Mouse (Mus musculus): Measurements from ENCODE around the gene Camk2g.
A peak's percentile ranks its signal among the peaks of the same experiment; 100 is the strongest.

The Camk2g gene

DNA sequence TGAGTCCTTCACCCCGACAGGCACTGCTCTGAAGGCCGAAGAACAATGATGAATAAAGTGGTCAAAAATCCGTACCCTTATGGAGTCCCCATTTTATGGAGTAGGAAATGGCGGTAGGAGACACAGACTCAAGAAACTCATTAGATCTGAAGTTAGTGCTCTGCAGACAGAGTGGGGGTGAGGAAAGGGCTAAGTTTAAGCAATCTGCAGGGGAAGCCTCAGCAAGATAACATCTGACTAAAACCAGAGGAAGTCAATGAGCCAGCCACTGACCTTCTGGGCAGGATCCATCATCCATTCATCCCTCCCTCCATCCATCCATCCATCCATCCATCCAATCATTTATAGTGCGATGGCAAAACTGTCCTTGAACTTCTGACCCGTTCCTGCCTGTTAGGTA lies 10.4 kb downstream of the Camk2g start:
- DNase-seq (ENCODE audit: low read depth, low spot score): no peak
- H3K36me3 ChIP-seq (ENCODE audit: control insufficient read depth, insufficient read depth, low read length, poor library complexity, severe bottlenecking): no peaks in the 10 kb centered on the region
- H3K27me3 ChIP-seq (ENCODE audit: control insufficient read depth, insufficient read depth, low read length, poor library complexity, severe bottlenecking): no peaks in the 10 kb centered on the region

DNA sequence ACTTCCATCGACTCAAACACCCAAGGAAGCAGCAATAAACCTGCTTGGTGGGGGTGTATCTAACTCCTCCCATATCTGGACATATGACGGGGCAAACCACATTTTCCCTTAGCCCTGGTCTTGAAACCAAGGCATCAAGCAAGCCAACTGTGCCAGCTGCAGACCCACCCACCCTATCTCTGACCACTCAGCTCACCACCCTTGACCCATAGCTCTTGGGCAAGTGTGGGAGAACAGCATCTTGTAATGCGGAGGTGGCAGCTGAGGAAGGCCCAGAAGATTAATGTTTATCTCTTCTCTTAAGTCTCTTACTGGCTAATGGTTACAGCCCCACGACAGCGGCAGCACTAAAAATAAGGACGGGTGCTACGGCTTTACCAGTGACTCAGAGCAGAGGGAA lies 11.0 kb downstream of the Camk2g start:
- DNase-seq (ENCODE audit: low read depth, low spot score): no peak
- no peaks in the 10 kb centered on the region for H3K36me3 ChIP-seq (ENCODE audit: control insufficient read depth, insufficient read depth, low read length, poor library complexity, severe bottlenecking)
- H3K27me3 ChIP-seq (ENCODE audit: control insufficient read depth, insufficient read depth, low read length, poor library complexity, severe bottlenecking): no peaks in the 10 kb centered on the region

DNA sequence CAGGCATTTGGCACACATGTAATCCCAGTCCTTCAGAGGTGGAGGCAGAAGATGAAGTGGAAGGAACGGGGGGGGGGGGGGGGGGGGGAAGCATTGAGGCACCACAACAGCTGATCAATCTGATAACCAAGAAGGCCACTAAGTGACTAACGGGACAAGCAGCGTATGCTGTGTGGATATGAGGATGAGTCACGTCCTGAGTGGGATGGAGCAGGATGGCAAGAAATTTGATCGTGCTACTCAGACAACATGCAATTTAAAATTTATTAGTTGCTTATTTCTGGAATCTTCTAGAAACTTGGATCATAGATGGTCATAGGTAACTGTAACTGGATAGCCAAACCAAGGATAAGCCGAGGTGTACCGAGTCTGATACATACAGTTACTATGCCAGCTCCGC lies 13.7 kb downstream of the Camk2g start:
- Histone ChIP-seq H3K27me3 (ENCODE audit: control insufficient read depth, insufficient read depth, low read length, poor library complexity, severe bottlenecking) (no peaks in the 10 kb centered on the region), H3K36me3 (ENCODE audit: control insufficient read depth, insufficient read depth, low read length, poor library complexity, severe bottlenecking) (no peaks in the 10 kb centered on the region)
- DNase-seq (ENCODE audit: low read depth, low spot score): no peak

DNA sequence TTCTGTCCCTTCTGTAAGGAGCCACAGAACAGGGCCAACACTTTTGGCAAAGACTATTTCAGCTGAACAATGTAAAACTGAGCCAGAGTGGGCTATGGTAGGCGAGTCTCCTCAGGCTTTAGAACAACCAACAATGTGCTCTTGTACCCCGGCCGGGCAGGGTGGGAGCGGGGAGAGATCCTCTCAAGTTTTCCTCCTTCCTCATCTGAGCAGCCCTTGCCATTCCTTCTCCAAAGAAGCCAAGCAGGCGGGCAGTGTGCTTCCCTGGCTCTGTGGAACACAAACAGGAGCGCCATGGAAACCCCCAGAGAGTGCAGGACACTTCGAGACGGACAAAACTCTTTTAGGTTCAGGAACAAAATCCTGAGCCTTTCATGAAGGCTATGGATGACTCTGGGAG lies 15.4 kb downstream of the Camk2g start:
- DNase-seq (ENCODE audit: low read depth, low spot score): no peak
- Histone ChIP-seq H3K27me3 (ENCODE audit: control insufficient read depth, insufficient read depth, low read length, poor library complexity, severe bottlenecking) (no peaks in the 10 kb centered on the region), H3K36me3 (ENCODE audit: control insufficient read depth, insufficient read depth, low read length, poor library complexity, severe bottlenecking) (no peaks in the 10 kb centered on the region)

DNA sequence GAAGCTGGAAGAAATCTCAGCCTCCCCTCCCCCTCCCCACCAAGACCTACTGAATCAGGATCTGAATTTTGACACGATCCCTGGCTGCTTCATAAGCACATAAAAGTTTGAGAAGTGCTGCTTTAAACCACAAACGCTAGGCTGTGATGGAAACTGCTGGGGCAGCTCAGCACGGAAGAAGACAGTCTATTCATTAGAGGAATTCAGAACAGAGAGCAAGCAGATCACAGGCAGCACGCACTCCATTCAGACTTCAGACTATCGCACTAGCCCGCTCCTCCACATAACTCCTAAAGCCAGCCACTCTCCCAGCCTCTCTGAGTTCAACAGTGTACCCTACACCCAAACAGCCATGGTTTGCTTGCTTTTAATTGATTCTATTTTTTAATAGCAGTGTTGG lies 18.2 kb downstream of the Camk2g start:
- H3K27me3 ChIP-seq (ENCODE audit: control insufficient read depth, insufficient read depth, low read length, poor library complexity, severe bottlenecking): no peaks in the 10 kb centered on the region
- no peaks in the 10 kb centered on the region for H3K36me3 ChIP-seq (ENCODE audit: control insufficient read depth, insufficient read depth, low read length, poor library complexity, severe bottlenecking)
- DNase-seq (ENCODE audit: low read depth, low spot score): no peak

DNA sequence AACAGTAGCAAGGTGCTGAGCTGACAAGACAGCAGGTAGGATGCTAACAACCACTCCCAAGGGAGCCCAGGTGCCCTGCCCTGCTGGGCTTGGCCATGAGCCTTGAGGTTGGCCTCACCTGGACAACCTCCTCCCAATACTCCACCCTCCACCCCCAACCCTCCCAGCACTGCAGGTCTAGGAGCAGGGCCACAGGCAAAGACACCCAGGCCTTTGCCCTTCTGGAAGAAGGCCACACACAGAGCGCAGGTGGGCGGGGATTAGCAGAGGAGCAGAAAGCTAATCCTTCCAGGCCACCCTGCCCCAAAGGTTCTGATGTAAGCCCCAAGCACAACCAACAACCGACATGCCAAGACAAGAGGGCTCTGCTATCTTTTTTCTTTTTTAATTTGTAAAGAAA lies 20.5 kb downstream of the Camk2g start:
- no peak for DNase-seq (ENCODE audit: low read depth, low spot score)
- H3K36me3 ChIP-seq (ENCODE audit: control insufficient read depth, insufficient read depth, low read length, poor library complexity, severe bottlenecking): no peaks in the 10 kb centered on the region
- H3K27me3 ChIP-seq (ENCODE audit: control insufficient read depth, insufficient read depth, low read length, poor library complexity, severe bottlenecking): no peaks in the 10 kb centered on the region

DNA sequence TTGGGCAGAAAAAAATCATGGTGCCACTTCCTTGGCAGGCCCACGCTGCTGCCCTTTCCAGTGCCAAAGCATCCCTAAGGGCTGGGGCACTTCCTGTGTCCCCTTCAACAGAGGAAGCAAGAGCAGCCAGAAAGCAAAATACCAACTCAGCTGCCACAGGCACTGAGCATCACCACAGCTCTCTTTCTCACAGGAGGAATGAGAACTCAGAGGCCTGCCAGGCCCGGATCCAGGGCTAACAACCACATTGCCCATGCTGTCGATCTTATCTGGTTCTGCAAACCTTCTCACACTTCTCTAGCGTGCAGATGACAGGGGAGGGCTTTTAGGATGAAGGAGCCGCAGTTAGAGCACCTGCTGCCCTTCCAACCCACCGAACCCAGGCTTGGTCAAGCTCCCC lies 21.1 kb downstream of the Camk2g start:
- Histone ChIP-seq H3K27me3 (ENCODE audit: control insufficient read depth, insufficient read depth, low read length, poor library complexity, severe bottlenecking) (no peaks in the 10 kb centered on the region), H3K36me3 (ENCODE audit: control insufficient read depth, insufficient read depth, low read length, poor library complexity, severe bottlenecking) (no peaks in the 10 kb centered on the region)
- no peak for DNase-seq (ENCODE audit: low read depth, low spot score)

DNA sequence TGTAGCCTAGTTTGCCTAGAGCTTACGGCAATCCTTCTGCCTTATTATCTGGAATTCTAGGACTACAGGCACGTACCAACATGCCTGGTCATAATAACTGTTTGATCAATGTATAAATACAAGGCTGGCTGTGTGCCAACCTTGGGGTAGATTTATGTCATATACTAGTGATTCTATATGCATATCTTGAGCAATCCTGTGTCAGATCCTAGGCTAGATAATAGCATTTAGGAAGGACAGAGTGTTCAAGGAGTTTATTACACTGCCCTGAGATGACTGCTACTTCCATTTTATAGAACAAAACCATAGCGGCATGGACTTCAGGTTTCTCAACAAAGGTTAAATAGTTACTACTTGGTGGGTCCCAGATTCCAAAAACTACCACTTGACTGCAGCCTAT lies 21.9 kb downstream of the Camk2g start:
- H3K27me3 ChIP-seq (ENCODE audit: control insufficient read depth, insufficient read depth, low read length, poor library complexity, severe bottlenecking): no peaks in the 10 kb centered on the region
- DNase-seq (ENCODE audit: low read depth, low spot score): no peak
- no peaks in the 10 kb centered on the region for H3K36me3 ChIP-seq (ENCODE audit: control insufficient read depth, insufficient read depth, low read length, poor library complexity, severe bottlenecking)

DNA sequence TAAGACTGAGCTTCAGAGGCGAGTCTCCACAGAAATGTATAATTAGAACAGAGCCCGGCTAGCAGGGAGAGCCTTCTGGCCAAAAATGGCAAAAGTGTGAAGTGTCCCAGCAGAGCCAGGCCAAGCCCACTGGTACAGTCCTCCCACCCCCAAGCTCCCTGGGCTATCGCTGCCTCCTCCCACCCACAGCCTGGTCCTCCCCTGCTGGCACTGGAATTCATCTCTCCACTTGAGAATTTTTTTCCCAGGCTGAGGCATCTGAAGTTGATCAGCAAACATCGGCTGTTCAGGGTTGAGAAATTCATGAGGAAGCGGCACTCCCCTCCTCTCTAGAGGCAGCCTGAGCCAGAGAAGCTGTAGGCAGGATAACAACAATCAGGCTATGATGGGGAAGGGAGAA lies 25.3 kb downstream of the Camk2g start:
- Histone ChIP-seq H3K27me3 (ENCODE audit: control insufficient read depth, insufficient read depth, low read length, poor library complexity, severe bottlenecking) (no peaks in the 10 kb centered on the region), H3K36me3 (ENCODE audit: control insufficient read depth, insufficient read depth, low read length, poor library complexity, severe bottlenecking) (0 out of 2 replicates have a peak, but pooled peaks cover 2% of the 10 kb centered on the region)
- DNase-seq (ENCODE audit: low read depth, low spot score): no peak

DNA sequence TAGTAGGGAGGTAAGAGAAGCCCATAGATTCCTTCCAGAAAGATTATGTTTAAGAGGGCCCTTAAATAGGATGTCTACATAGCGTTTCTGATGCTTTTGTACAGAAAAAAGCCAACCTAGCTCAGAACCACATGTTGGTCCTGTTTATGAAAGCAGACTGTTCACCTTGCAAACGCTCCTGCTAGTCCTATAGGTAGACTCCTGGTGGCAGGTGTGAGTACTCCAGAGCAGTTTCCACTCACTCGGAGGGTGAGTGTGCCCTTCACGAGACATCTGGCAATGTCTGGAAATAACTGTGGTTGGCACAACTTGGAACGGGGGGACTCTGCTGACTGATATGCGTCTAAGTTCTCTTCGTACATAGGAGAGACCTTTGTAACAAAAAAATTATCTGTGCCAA lies 26.0 kb downstream of the Camk2g start:
- Histone ChIP-seq H3K36me3 (ENCODE audit: control insufficient read depth, insufficient read depth, low read length, poor library complexity, severe bottlenecking) (0 out of 2 replicates have a peak, but pooled peaks cover 2% of the 10 kb centered on the region), H3K27me3 (ENCODE audit: control insufficient read depth, insufficient read depth, low read length, poor library complexity, severe bottlenecking) (no peaks in the 10 kb centered on the region)
- DNase-seq (ENCODE audit: low read depth, low spot score): no peak

DNA sequence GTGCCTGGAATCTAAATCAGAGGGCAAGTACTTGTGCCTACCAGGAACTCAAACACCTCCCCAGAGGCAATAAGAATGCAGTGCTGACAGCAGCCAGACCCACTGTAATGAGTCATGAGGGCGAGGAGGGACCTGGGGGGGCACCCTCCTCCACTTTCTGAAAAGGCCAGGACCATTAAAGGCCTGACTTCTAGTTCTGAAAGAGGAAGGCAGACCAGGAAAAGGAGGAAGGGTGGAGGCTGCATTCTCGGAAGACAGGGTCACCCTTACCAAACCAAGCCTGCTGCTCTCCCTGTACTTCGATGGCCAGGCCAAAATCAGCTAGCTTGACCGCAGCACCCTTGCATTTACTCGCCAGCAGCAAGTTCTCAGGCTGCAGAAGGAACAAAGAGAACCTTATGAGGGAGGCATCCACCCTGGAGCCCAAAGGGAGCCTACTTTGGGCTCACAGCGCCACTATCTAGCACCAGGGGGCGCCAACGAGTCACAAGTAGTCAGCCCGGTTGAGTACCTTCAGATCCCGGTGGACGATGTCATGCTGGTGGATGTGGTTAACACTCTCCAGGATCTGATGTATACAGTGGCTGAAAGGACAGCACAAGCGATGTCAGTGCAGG lies 28.1 kb downstream of the Camk2g start:
- H3K27me3 ChIP-seq (ENCODE audit: control insufficient read depth, insufficient read depth, low read length, poor library complexity, severe bottlenecking): no peaks in the 10 kb centered on the region
- DNase-seq (ENCODE audit: low read depth, low spot score): peak; percentile 85
- 0 out of 2 replicates have a peak, but pooled peaks cover 2% of the 10 kb centered on the region for H3K36me3 ChIP-seq (ENCODE audit: control insufficient read depth, insufficient read depth, low read length, poor library complexity, severe bottlenecking)

DNA sequence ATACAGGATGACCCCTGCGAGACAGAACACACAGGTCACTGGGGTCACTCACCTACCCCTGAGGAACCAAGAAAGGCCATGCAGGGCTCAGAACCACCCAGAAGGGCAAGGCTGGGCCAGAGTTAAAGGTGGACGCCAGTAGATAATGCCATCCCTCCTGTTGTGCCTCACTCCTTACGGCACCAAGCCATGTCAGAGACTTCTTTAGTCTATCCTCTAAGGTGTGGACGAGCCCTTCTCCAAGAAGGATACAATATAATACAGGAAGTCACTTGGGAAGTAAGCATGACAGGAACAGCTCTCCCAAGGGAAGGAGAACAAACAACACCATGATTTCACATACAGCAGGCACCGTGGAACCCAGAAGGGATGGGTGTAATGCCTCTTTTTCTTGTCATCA lies 28.9 kb downstream of the Camk2g start:
- no peak for DNase-seq (ENCODE audit: low read depth, low spot score)
- Histone ChIP-seq H3K36me3 (ENCODE audit: control insufficient read depth, insufficient read depth, low read length, poor library complexity, severe bottlenecking) (0 out of 2 replicates have a peak, but pooled peaks cover 2% of the 10 kb centered on the region), H3K27me3 (ENCODE audit: control insufficient read depth, insufficient read depth, low read length, poor library complexity, severe bottlenecking) (no peaks in the 10 kb centered on the region)

DNA sequence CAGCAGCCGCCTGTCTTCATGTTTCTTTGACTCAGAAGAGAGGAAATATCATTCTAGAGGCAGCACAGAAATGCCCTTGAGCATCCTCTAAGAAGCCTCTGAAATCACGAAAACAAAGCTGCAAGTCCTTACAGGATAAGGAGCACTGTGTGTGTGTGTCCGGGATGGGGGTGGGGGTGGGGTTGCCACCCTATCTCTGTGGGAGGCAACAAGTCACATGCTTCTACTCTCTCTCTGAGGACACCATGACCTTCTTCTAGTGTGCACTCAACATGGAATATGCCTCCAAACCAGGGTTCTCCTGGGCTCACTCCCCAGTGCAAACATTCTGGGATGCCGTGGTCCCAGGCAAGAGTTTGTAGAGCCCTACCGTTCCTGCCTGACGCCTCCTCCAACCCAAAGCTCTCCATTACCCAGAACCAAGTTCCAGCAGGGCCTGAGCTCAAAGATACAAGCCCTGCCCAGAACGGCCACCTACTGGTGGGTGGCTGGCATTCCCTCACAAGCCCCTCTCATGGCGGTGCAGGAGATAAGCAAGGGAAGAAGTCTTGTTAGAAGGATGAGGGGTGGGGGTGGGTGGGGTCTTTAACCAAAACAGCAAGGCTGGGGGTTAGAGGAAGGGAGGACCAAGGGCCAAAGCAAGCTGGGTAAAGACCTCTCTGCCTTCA lies 35.0 kb downstream of the Camk2g start:
- no peak for DNase-seq (ENCODE audit: low read depth, low spot score)
- 0 out of 2 replicates have a peak, but pooled peaks cover 2% of the 10 kb centered on the region for H3K36me3 ChIP-seq (ENCODE audit: control insufficient read depth, insufficient read depth, low read length, poor library complexity, severe bottlenecking)
- no peaks in the 10 kb centered on the region for H3K27me3 ChIP-seq (ENCODE audit: control insufficient read depth, insufficient read depth, low read length, poor library complexity, severe bottlenecking)

DNA sequence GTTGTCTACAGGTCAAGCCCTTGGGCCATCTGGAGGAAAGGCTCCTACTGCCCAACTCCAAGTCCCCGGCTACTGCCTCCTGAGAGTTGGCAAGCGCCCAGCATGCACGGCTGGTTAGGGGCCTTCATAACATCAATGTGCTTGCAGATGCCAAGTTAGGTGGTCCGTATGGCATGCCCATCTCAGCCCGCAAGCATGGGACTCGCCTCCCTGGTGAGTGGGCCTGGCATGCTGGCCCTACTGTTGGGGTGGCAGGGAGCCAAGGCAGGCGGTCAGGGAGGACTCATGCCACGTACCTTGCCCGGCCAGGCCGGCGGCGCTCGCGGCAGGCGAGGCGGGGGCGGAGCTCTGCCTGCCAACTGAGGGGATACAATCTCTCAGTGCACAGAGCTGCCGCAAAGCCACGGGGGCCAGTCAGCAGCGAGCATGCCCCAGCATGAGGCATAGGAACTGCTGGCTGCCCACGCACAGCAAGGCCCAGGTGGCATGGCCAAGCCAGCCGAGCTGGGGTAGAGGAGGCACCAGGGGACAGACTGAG lies 36.4 kb downstream of the Camk2g start:
- no peak for DNase-seq (ENCODE audit: low read depth, low spot score)
- Histone ChIP-seq H3K36me3 (ENCODE audit: control insufficient read depth, insufficient read depth, low read length, poor library complexity, severe bottlenecking) (no peaks in the 10 kb centered on the region), H3K27me3 (ENCODE audit: control insufficient read depth, insufficient read depth, low read length, poor library complexity, severe bottlenecking) (no peaks in the 10 kb centered on the region)

DNA sequence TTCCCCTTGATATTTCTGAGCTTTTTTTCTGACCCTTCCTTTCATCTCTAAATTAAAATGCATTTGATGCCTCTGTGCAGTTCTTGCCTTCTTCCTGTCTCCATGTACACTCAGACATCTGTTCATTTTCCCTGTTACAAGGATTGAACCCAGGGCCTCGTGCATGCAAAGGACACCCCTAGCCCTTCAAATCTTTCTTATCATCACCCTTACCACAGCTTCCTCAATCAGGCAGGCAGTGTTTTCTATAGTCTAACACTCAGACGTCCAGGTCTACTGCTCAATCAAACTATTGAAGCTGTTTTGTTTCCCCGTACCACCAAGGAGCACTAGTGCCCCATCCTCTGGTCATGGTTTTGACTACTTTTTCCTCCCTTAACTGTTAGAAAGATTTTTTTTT lies 40.1 kb downstream of the Camk2g start:
- Histone ChIP-seq H3K36me3 (ENCODE audit: control insufficient read depth, insufficient read depth, low read length, poor library complexity, severe bottlenecking) (no peaks in the 10 kb centered on the region), H3K27me3 (ENCODE audit: control insufficient read depth, insufficient read depth, low read length, poor library complexity, severe bottlenecking) (no peaks in the 10 kb centered on the region; the same call in 1 of the 2 replicates)
- DNase-seq (ENCODE audit: low read depth, low spot score): no peak

Data from splenic B cell, adult 2 months (primary cell).